In the genomic region with DNA sequence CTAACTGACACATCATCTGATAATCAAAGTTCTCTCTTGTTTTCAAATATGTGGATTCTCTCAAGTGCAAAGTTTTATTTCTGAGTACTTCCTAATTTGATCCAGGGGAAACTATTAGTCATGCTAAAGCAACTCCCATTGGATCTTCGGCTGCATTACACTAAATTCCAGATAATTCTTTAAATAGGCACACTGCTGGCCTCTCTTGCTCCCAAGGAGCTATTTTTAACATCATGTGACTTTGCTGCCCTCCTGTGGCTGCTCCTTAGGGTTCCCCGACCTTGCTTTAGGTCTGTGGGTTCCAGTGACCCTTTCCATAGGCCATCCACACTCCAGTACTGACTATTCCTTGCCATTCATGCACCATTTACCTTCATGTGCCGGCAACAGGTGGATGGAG, we compare ENCODE assay signal across 8 mouse cellular contexts.
DNase-seq lines count a peak whose midpoint lies in the region; ATAC-seq and TF ChIP-seq lines count a peak whose summit lies in the region.

No protein-coding gene starts in this region.

- no peak overlapping the region for H3K4me2 ChIP-seq in intestine, postnatal 0 days (replicated peaks; ENCODE audit: low read depth)
- no peak overlapping the region for H3K4me2 ChIP-seq in intestine, embryonic 15.5 days (replicated peaks)

- no peaks in the 10 kb centered on the region for H3K27me3 ChIP-seq in intestine, postnatal 0 days (replicated peaks; ENCODE audit: control insufficient read depth, insufficient read depth, low read length)
- no peaks in the 10 kb centered on the region for H3K27me3 ChIP-seq in intestine, embryonic 15.5 days (replicated peaks)

- WGBS in intestine, postnatal 0 days = 25% methylated on average over 3 of the region's 3 CpGs
- 28% methylated on average over 3 of the region's 3 CpGs for WGBS in intestine, embryonic 15.5 days

- DNase-seq in adrenal gland, adult 2 months = peak; percentile 61
- DNase-seq in heart, adult 18-20 months = peak; percentile 62 to 72
- DNase-seq in kidney, postnatal 36 days = peak; percentile 62 to 83
- DNase-seq in ovary, postnatal 14 days (ENCODE audit: low spot score) = peak; percentile 58
- no peak for DNase-seq in spleen, adult 12 weeks (ENCODE audit: low spot score)
- no peak for DNase-seq in thymus, postnatal 4 days

- H3K4me3 ChIP-seq in intestine, postnatal 0 days (ENCODE audit: low read depth, low read length) = no peak overlapping the region
- H3K4me3 ChIP-seq in intestine, embryonic 15.5 days (replicated peaks) = no peak overlapping the region

- ATAC-seq in intestine, postnatal 0 days = no peak
- ATAC-seq in intestine, embryonic 15.5 days = no peak

- no peak overlapping the region for H3K27ac ChIP-seq in intestine, postnatal 0 days (ENCODE audit: low read depth, low read length)
- H3K27ac ChIP-seq in intestine, embryonic 15.5 days = no peak overlapping the region

- TF ChIP-seq CTCF in intestine, postnatal 0 days (IDR thresholded peaks at IDR 0.05; ENCODE audit: low read depth) = peak; percentile 63

- no peaks in the 10 kb centered on the region for H3K36me3 ChIP-seq in intestine, postnatal 0 days (ENCODE audit: control insufficient read depth, insufficient read depth)
- no peaks in the 10 kb centered on the region for H3K36me3 ChIP-seq in intestine, embryonic 15.5 days

- H3K9ac ChIP-seq in intestine, postnatal 0 days (ENCODE audit: low read depth, low read length) = no peak overlapping the region
- no peak overlapping the region for H3K9ac ChIP-seq in intestine, embryonic 15.5 days

- no peaks in the 10 kb centered on the region for H3K9me3 ChIP-seq in intestine, postnatal 0 days (ENCODE audit: control insufficient read depth)
- H3K9me3 ChIP-seq in intestine, embryonic 15.5 days = no peaks in the 10 kb centered on the region

- no peaks in the 10 kb centered on the region for H3K4me1 ChIP-seq in intestine, postnatal 0 days (replicated peaks; ENCODE audit: control insufficient read depth, insufficient read depth, low read length)
- no peaks in the 10 kb centered on the region for H3K4me1 ChIP-seq in intestine, embryonic 15.5 days (replicated peaks)

Comparison
In these comparisons a context has a peak if more than half of its experiments do, and no peak if none do; other contexts are left out.
1. DNase-seq: peak in adrenal gland, adult 2 months (single experiment), heart, adult 18-20 months (2 of 2), kidney, postnatal 36 days (2 of 2) and ovary, postnatal 14 days (single experiment); none in spleen, adult 12 weeks (single experiment) and thymus, postnatal 4 days (single experiment).